ENCODE assay signal across 8 mouse cellular contexts in the genomic region with DNA sequence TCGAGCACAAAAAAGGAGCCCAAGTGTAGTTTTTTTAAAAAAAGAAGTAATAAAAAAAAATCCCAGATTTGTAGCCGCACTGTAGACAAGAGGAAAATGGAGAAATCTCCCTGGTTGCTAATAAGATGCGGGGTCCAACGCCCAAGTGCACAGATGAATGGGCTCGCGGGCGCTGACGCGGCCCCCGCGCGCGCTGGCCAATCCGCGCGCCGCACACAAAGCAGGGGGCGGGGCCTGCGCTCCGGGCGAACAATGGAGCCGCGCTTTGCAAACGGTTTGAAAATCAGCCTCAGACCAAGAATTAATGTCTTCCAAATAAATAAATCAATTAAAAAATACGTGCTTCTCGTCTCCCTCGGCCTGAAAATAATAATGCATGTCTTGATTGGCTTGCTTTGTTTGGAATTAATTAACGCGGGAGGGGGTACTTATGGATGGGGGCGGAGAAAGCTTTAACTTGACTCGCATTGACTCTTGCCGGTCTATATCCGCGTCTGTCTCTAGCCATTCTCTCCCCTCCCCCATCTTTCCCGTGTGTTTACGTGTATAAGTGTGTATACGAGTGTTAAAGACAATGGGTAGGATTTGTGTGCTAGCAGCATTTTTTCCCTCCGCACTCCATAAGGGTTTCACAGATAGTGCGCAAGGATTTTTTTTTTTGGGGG. TPM values are rescaled to one million over a fixed set of nuclear protein-coding genes. Genes with fewer than 3 reads are reported as not detected.
DNase-seq lines count a peak whose midpoint lies in the region; ATAC-seq and TF ChIP-seq lines count a peak whose summit lies in the region.

A gene (minus strand): TSS at position 143 of the 665 bp plus-strand sequence.

- H3K9ac ChIP-seq in hindbrain, embryonic 14.5 days = peak within 1 kb of the TSS; percentile 100

- H3K27me3 ChIP-seq in Patski = no peaks in the 10 kb centered on the region
- H3K27me3 ChIP-seq in hindbrain, embryonic 14.5 days (ENCODE audit: control insufficient read depth, insufficient read depth, low read length) = no peaks in the 10 kb centered on the region

- 0% methylated on average over 39 of the region's 39 CpGs for WGBS in hindbrain, embryonic 14.5 days

- CTCF ChIA-PET in Patski (lab: Charles Lee) = interaction anchor here (0.6 to 1.6 kb wide), 2 partner anchors 162 to 363 kb away, joined by 3 read pairs; no protein-coding TSS in a partner anchor

- peaks cover 17% of the 10 kb centered on the region for H3K4me1 ChIP-seq in hindbrain, embryonic 14.5 days (replicated peaks; ENCODE audit: control insufficient read depth, insufficient read depth, low read length)

- peak within 1 kb of the TSS; percentile 100 for H3K27ac ChIP-seq in hindbrain, embryonic 14.5 days

- peak within 1 kb of the TSS; percentile 64 for H3K4me2 ChIP-seq in hindbrain, embryonic 14.5 days (replicated peaks)

- no peaks in the 10 kb centered on the region for H3K9me3 ChIP-seq in hindbrain, embryonic 14.5 days (ENCODE audit: control insufficient read depth, low read length)

- peak within 1 kb of the TSS; percentile 95 for H3K4me3 ChIP-seq in hindbrain, embryonic 14.5 days (replicated peaks; ENCODE audit: low read length)

- peak; percentile 41 for DNase-seq in Patski (ENCODE audit: low read depth, low spot score)
- peak; percentile 94 to 95 for DNase-seq in cerebellum, postnatal 14 days
- peak; percentile 83 to 90 for DNase-seq in frontal cortex, postnatal 36 days (ENCODE audit: low spot score in 2 of 2)
- DNase-seq in hindbrain, embryonic 14.5 days (ENCODE audit: low spot score) = peak; percentile 97
- peak; percentile 70 to 76 for DNase-seq in layer of hippocampus, postnatal 25 days (ENCODE audit: extremely low spot score in 1 of 2, low spot score in 1 of 2)
- peak; percentile 90 for DNase-seq in lung, postnatal 14 days
- DNase-seq in retina, adult 2 months (ENCODE audit: low read depth, low spot score) = peak; percentile 53
- peak; percentile 91 for DNase-seq in thymus, postnatal 25 days

- H3K36me3 ChIP-seq in hindbrain, embryonic 14.5 days (replicated peaks; ENCODE audit: control insufficient read depth, insufficient read depth) = peaks cover 26% of the 10 kb centered on the region

- ATAC-seq in Patski = peak; percentile 27
- peak; percentile 72 for ATAC-seq in hindbrain, embryonic 14.5 days (ENCODE audit: low FRiP score)

- TF ChIP-seq CTCF in Patski (IDR thresholded peaks at IDR 0.05) = no peak

- POLR2A ChIA-PET in Patski (lab: Charles Lee) = no interaction called here

- in situ Hi-C loops in Patski (cut with MboI; ENCODE audit: low pct_unique_long_range_greater_than_20kb) = loop anchor here (5.0 to 10.0 kb wide), 6 partner anchors 198 to 1416 kb away; no protein-coding TSS in a partner anchor

RNA-seq across cellular contexts. Expression of the gene that starts here (rescaled TPM):
- polyA plus RNA-seq in Patski (2021) = 99.7 TPM
- 296 and 310 TPM in 2 replicates for polyA plus RNA-seq in hindbrain, embryonic 14.5 days (2014; fragmentation: Nextera tagmentation; extraction: Ambion mirVana)
- 100 to 1,000 TPM; 130 to 131 TPM for total RNA-seq in layer of hippocampus, postnatal 25 days (2021)

Comparison
In these comparisons a context has a peak if more than half of its experiments do, and no peak if none do; other contexts are left out.
1. Peak in every context shown above with its lines: DNase-seq, ATAC-seq, H3K4me3 ChIP-seq and H3K27ac ChIP-seq.
2. DNase-seq: peak in every context shown above with its lines; median percentile 97 in hindbrain, embryonic 14.5 days; 94 in cerebellum, postnatal 14 days; 91 in thymus, postnatal 25 days; 90 in lung, postnatal 14 days; 86 in frontal cortex, postnatal 36 days; 73 in layer of hippocampus, postnatal 25 days; 53 in retina, adult 2 months; 41 in Patski.